Mouse (Mus musculus): ENCODE measurements at regions not wholly inside any gene's neighbourhood (a gene's known extent, or its start where the extent isn't known, plus 50 kb on each side); places are given as distances from the start of the nearest gene placed in this dataset.

DNA sequence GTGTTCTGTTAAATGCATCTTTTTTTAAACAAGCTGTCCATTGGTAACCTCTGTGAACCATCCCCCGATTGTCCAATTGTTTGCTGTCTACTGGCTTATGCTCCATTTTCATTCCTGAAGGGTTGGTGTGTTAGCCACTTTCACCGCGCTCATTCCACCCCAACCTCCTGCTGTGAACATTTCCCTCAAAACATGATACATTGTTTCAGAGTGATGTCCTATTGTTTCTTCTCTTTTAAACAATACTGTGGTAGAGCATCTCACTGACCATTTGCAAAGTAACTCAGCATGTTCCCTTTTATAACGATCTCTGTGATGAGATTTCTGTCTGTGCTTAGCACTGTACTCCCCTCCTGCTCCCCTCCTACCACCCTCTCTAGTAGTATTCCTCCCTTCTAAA lies 240.1 kb downstream of the Irs2 start:
- ATAC-seq (ENCODE audit: insufficient number of reproducible peaks, low FRiP score), result no peak
- no peak overlapping the region for H3K9ac ChIP-seq
- H3K4me3 ChIP-seq, result no peak overlapping the region
- H3K27ac ChIP-seq (ENCODE audit: poor library complexity, severe bottlenecking), result no peak overlapping the region
- no peaks in the 10 kb centered on the region for H3K4me1 ChIP-seq (replicated peaks)
- H3K27me3 ChIP-seq (replicated peaks), result no peaks in the 10 kb centered on the region
- H3K36me3 ChIP-seq, result no peaks in the 10 kb centered on the region
- H3K9me3 ChIP-seq (replicated peaks), result no peaks in the 10 kb centered on the region
- H3K4me2 ChIP-seq, result no peak overlapping the region
- WGBS, result 79% methylated on average over 4 of the region's 4 CpGs

DNA sequence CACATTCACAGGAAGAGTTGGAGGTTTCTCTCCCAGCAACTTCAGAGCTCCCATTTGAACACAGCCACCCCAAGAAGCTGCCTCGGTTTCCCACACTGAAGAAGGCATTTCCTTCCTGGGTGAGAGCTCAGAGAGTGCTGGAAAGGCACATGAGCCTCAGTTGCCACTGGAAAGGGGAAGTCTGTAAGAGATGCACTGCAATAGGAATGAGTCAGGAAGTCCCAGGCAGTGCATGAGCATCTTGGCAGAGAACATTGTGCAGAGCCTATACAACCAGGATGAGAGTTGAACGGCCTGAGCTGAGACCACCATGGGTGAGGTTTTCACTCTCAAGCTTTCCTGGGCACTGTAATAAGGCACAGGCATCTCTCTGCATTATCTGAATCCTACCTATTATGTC lies 244.4 kb downstream of the Irs2 start:
- ATAC-seq (ENCODE audit: insufficient number of reproducible peaks, low FRiP score), result no peak
- Histone ChIP-seq H3K9ac (no peak overlapping the region), H3K4me2 (no peak overlapping the region), H3K4me1 (replicated peaks) (peaks cover 21% of the 10 kb centered on the region), H3K27ac (ENCODE audit: poor library complexity, severe bottlenecking) (no peak overlapping the region), H3K9me3 (replicated peaks) (no peaks in the 10 kb centered on the region), H3K4me3 (no peak overlapping the region), H3K27me3 (replicated peaks) (no peaks in the 10 kb centered on the region), H3K36me3 (no peaks in the 10 kb centered on the region)
- WGBS, result 69% methylated on average over 2 of the region's 2 CpGs

DNA sequence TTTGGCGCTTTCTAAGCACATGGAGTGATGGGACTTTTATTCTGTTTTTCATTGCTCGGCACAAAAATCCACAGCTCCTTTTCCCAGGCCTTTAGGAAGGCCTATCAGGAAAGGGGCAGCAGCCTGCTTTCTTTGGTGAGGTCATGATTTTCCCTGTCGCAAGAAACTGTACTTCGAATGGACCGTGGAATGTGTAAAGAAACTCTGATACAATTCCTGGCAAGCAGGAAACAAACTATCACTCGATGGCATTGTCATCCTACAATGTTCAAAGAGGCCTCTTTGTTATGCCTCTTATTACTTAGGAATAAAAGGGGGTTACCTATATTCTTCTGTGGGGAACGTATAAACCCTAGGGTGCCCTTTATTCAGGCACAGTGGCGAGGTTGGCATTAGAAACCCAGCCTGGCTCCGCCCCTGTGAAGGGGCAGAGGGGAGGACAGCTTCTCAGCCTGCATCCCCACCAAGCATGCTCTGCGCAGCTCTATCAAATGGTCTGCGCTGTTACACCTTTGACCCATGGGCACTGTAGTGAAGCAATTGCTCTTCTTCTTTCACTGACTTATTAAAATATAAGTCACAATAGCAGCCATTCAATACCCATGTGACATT lies 246.5 kb downstream of the Irs2 start:
- no peaks in the 10 kb centered on the region for H3K9me3 ChIP-seq (replicated peaks)
- H3K27me3 ChIP-seq (replicated peaks), result no peaks in the 10 kb centered on the region
- no peaks in the 10 kb centered on the region for H3K36me3 ChIP-seq
- H3K4me3 ChIP-seq, result no peak overlapping the region
- H3K27ac ChIP-seq (ENCODE audit: poor library complexity, severe bottlenecking), result peak overlapping the region; percentile 88; the same call in 1 of the 2 replicates
- ATAC-seq (ENCODE audit: insufficient number of reproducible peaks, low FRiP score), result no peak
- WGBS, result 54% methylated on average over 11 of the region's 11 CpGs
- H3K9ac ChIP-seq, result no peak overlapping the region
- H3K4me1 ChIP-seq (replicated peaks), result peaks cover 21% of the 10 kb centered on the region
- H3K4me2 ChIP-seq, result peak overlapping the region; percentile 41; the same call in 1 of the 2 replicates

DNA sequence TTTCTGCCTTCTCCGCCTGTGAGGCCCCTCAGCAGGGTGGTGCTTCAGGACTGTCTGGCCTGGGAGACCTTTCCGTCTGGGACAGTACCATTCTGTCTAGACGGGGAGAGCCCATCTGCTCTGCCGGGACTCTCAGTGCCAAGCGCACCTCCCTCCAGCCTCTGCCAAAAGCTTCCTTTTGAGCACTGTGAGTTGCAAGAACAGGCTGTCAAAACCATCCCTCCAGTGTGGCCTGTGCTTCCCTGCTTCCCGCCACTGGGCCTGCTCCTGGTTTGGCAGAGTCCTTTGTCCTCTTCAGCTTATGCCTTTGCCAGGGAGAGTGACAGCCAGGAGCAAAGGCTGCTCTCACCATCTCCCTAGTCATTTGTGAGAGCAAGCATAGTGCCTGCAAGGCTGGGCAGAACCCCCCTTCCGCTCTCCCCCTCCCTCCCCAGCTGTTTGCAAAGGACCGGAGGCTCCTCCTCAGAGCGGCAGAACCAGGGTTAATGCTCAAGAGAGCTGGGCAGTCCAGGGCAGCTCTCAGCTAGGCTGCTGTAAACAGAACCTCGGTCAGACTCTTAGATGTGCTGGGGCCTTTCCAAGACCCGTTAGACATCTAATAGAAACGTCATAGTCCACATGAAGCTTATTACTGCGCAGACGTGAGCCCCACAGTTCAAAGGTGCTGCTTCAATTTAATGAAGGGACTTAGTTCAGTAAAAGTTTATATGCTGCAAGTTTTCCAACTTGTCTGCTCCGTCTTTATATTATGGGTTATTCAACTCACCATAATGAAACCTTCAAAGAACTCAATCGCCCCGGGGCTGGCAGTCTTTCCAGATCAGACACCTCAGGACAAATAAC lies 247.2 kb downstream of the Irs2 start:
- WGBS, result 19% methylated on average over 17 of the region's 17 CpGs
- peak overlapping the region; percentile 88 for H3K27ac ChIP-seq (ENCODE audit: poor library complexity, severe bottlenecking)
- ATAC-seq (ENCODE audit: insufficient number of reproducible peaks, low FRiP score), result peak; percentile 82

DNA sequence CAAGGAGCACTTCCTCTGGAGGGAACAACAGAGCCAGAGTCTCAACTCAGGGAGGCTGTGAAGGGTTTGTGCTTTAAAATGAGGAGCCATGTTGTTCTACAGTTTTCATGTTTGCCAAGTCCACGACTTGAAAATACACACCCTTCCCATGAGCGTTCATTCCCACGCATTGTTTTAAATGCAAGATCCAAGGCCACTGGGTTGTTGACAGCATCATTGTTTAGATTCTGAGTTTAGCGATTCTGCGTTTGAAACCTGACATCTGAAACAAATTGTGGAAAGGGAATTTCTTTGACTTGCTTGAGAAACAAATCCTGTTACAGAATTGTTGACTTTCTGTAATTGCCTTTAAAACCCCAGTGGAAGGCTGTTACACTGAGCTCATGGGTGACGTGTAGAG lies 248.0 kb downstream of the Irs2 start:
- H3K27ac ChIP-seq (ENCODE audit: poor library complexity, severe bottlenecking), result peak overlapping the region; percentile 88
- no peak overlapping the region for H3K9ac ChIP-seq
- no peaks in the 10 kb centered on the region for H3K27me3 ChIP-seq (replicated peaks)
- H3K4me1 ChIP-seq (replicated peaks), result peaks cover 21% of the 10 kb centered on the region
- peak overlapping the region; percentile 41 for H3K4me2 ChIP-seq
- ATAC-seq (ENCODE audit: insufficient number of reproducible peaks, low FRiP score), result no peak
- H3K4me3 ChIP-seq, result no peak overlapping the region
- WGBS, result 67% methylated on average over 6 of the region's 6 CpGs
- H3K36me3 ChIP-seq, result no peaks in the 10 kb centered on the region
- H3K9me3 ChIP-seq (replicated peaks), result no peaks in the 10 kb centered on the region

More for the DNA sequence above, 247.2 kb downstream of the Irs2 start:
- Histone ChIP-seq H3K27me3 (replicated peaks) (no peaks in the 10 kb centered on the region), H3K4me2 (peak overlapping the region; percentile 41), H3K4me1 (replicated peaks) (peaks cover 21% of the 10 kb centered on the region), H3K4me3 (no peak overlapping the region), H3K9ac (peak overlapping the region; percentile 11; the same call in 1 of the 2 replicates), H3K9me3 (replicated peaks) (no peaks in the 10 kb centered on the region), H3K36me3 (no peaks in the 10 kb centered on the region)

DNA sequence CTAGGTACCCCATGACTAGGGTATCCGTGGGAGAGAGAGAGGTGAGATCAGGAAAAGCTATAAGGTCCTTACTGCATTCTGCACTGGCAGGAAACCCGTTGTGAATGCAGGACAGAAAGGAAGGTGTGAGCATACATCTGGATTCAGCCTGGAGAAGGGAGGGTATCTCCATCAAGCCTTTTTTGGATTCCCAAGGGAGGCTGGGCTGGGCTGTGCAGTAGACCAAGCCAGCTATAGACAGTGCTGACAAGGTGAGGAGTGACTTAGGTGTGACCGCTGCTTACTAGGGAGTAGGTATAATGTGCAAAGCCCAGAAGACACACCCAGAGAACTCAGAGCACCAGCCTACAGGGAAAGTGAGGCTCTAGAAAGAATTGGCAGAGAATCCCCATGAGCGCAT lies 250.1 kb downstream of the Irs2 start:
- H3K27me3 ChIP-seq (replicated peaks), result no peaks in the 10 kb centered on the region
- H3K4me1 ChIP-seq (replicated peaks), result peaks cover 26% of the 10 kb centered on the region
- no peak for ATAC-seq (ENCODE audit: insufficient number of reproducible peaks, low FRiP score)
- no peak overlapping the region for H3K9ac ChIP-seq
- H3K36me3 ChIP-seq, result no peaks in the 10 kb centered on the region
- 75% methylated on average over 4 of the region's 4 CpGs for WGBS
- no peaks in the 10 kb centered on the region for H3K9me3 ChIP-seq (replicated peaks)
- no peak overlapping the region for H3K4me3 ChIP-seq
- no peak overlapping the region for H3K27ac ChIP-seq (ENCODE audit: poor library complexity, severe bottlenecking)
- no peak overlapping the region for H3K4me2 ChIP-seq

DNA sequence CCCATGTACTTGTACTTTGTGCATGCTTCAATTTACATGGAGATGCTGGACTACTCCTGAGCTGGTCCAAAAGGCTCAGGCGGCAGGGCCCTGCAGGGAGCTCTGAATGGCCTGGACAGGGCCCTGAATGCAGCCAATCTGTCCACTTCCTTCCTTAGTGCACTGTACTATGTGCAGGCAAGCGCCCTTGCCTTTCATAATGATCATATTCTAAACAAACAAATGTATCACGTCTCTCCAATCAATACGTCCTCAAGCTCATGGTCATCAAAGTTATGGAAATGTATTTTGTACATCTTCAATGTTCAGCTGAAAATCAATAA lies 253.3 kb downstream of the Irs2 start:
- peaks cover 5% of the 10 kb centered on the region; the same call in 1 of the 2 replicates for H3K4me1 ChIP-seq (replicated peaks)
- no peak overlapping the region for H3K4me2 ChIP-seq
- H3K27ac ChIP-seq (ENCODE audit: poor library complexity, severe bottlenecking), result no peak overlapping the region
- no peak overlapping the region for H3K9ac ChIP-seq
- ATAC-seq (ENCODE audit: insufficient number of reproducible peaks, low FRiP score), result no peak
- 79% methylated on average over 4 of the region's 4 CpGs for WGBS
- H3K27me3 ChIP-seq (replicated peaks), result no peaks in the 10 kb centered on the region
- H3K4me3 ChIP-seq, result no peak overlapping the region
- H3K9me3 ChIP-seq (replicated peaks), result no peaks in the 10 kb centered on the region
- no peaks in the 10 kb centered on the region for H3K36me3 ChIP-seq

DNA sequence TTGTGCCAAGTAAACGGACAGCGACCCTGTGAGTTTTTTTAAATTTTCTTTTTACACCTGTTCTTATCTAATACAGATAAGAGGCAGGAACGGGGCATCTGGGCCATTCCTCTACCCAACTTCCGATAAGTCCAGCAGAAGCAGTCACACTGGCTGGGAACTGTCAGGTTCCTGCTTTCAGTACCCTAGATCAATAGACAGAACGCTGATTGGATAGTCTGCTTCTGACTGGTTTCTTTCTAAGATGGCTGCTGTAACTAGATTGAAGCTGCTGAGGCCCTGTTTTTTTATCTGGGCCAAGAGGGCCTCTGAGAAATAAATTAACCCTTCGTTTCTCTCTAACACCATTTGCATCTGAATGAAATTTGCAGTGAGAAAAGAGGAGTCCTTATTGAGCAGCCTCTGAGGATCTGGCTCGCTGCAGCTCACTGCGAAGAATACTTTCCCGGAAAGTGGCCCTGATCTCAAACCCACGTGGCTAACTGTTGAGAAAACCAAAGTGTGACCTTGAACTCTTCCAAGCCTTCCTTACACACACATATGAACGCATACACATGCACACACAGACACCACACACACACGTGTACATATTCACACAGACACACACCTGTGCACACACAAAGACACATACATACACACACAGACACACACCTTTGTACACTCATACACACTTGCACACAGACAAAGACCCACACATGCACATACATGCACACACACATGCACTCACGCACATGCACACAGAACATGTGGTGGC lies 253.8 kb downstream of the Irs2 start:
- 61% methylated on average over 13 of the region's 13 CpGs for WGBS
- H3K4me2 ChIP-seq, result no peak overlapping the region
- peaks cover 5% of the 10 kb centered on the region; the same call in 1 of the 2 replicates for H3K4me1 ChIP-seq (replicated peaks)
- H3K4me3 ChIP-seq, result no peak overlapping the region
- no peaks in the 10 kb centered on the region for H3K27me3 ChIP-seq (replicated peaks)
- ATAC-seq (ENCODE audit: insufficient number of reproducible peaks, low FRiP score), result no peak
- no peaks in the 10 kb centered on the region for H3K9me3 ChIP-seq (replicated peaks)
- no peaks in the 10 kb centered on the region for H3K36me3 ChIP-seq
- H3K9ac ChIP-seq, result no peak overlapping the region
- no peak overlapping the region for H3K27ac ChIP-seq (ENCODE audit: poor library complexity, severe bottlenecking)

DNA sequence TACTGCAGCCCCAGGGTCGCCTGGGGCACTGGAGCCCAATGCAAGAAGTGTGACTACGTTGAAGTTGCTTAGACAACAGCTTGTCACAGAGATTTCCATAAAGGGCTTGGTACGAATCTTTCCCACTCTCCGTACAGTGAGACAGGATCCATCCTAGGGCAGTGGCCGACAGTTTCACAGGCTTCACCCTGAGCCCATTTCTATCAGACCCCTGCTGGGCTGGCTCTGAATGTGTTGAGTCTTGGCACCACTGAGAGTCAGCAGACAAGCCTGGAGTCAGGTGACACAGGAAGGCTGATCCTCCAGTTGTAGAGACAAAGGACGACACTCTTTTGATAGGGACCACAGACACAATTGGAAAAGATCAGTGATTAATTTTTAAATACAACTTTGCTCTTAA lies 255.2 kb downstream of the Irs2 start:
- H3K36me3 ChIP-seq, result no peaks in the 10 kb centered on the region
- WGBS, result 60% methylated on average over 6 of the region's 6 CpGs
- no peaks in the 10 kb centered on the region for H3K27me3 ChIP-seq (replicated peaks)
- no peak overlapping the region for H3K27ac ChIP-seq (ENCODE audit: poor library complexity, severe bottlenecking)
- H3K9ac ChIP-seq, result no peak overlapping the region
- ATAC-seq (ENCODE audit: insufficient number of reproducible peaks, low FRiP score), result no peak
- H3K9me3 ChIP-seq (replicated peaks), result no peaks in the 10 kb centered on the region
- H3K4me2 ChIP-seq, result no peak overlapping the region
- no peak overlapping the region for H3K4me3 ChIP-seq
- peaks cover 5% of the 10 kb centered on the region; the same call in 1 of the 2 replicates for H3K4me1 ChIP-seq (replicated peaks)

DNA sequence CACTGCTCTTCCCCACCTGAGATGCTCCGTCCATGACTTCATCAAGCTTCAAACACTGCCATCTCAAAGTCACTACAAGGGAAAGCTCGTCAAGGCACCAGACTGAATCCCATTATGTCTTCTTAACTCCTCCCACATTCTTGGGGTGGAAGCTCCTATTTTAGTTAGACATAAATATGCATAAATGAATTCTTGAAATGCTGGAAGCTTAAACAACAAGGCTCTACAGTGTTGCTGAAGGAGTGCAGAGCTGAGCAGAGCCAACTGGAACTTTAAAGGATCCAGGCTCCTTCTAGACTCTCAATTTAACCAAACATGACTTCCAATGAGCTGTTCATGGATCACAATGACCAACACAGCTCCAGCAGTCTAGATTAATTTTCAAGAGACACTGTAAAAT lies 261.1 kb downstream of the Irs2 start:
- 77% methylated on average over 2 of the region's 2 CpGs for WGBS
- Histone ChIP-seq H3K36me3 (no peaks in the 10 kb centered on the region), H3K27me3 (replicated peaks) (no peaks in the 10 kb centered on the region), H3K4me1 (replicated peaks) (no peaks in the 10 kb centered on the region), H3K9ac (no peak overlapping the region), H3K9me3 (replicated peaks) (no peaks in the 10 kb centered on the region), H3K27ac (ENCODE audit: poor library complexity, severe bottlenecking) (no peak overlapping the region), H3K4me2 (no peak overlapping the region), H3K4me3 (no peak overlapping the region)
- ATAC-seq (ENCODE audit: insufficient number of reproducible peaks, low FRiP score), result no peak

DNA sequence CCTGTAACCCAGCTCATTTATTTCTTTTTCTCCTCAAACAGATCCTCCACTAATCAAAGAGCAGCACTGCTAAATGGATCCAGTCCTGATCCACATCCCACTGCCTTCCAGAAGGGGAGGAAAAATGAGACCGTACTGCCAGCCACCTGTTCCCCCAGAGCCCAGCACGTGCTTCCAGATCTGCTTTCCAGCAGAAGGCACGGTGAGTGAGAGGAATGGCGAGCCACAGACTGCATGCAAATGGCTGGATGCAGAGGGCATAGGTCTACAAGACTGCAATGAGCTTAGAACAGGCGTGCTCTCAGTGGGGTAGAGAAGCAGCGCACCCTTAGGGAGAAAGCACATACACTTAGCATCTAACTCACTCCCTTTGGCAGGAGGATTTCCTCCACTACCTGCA lies 265.0 kb downstream of the Irs2 start:
- Histone ChIP-seq H3K9me3 (replicated peaks) (no peaks in the 10 kb centered on the region), H3K36me3 (no peaks in the 10 kb centered on the region), H3K27me3 (replicated peaks) (0 out of 2 replicates have a peak, but pooled peaks cover 4% of the 10 kb centered on the region), H3K27ac (ENCODE audit: poor library complexity, severe bottlenecking) (no peak overlapping the region), H3K9ac (no peak overlapping the region), H3K4me2 (no peak overlapping the region), H3K4me3 (no peak overlapping the region), H3K4me1 (replicated peaks) (peaks cover 3% of the 10 kb centered on the region; the same call in 1 of the 2 replicates)
- no peak for ATAC-seq (ENCODE audit: insufficient number of reproducible peaks, low FRiP score)
- 73% methylated on average over 6 of the region's 6 CpGs for WGBS
